Mouse (Mus musculus): ENCODE data around the gene Gm1140.
"Not testable (repeated sequence)": the region's sequence is repeated elsewhere in the genome, so short reads cannot be mapped to it uniquely, and the experiment has no call there.

Gm1140 gene
- long read RNA-seq, experiment 1, result 0 reads
- long read RNA-seq, experiment 2, result 0 reads

- intact Hi-C loops (cut with DNase I), result not testable (repeated sequence)
Measured at GRCm38 (mm10) chrX:67693462-67693861, at the start of gene Gm1140. Gm1140 (minus strand) TSS chrX:67693562.

- intact Hi-C loops (cut with DNase I), result not testable (repeated sequence)
Measured at GRCm38 (mm10) chrX:67695398-67695797, 2.0 kb upstream of the Gm1140 start, which contains the start of gene Gm14692. Gm14692 (plus strand) TSS chrX:67695698.
